Mouse (Mus musculus) limb, embryonic 11.5 days (tissue): ENCODE results near the gene Ntm. TPM values are rescaled to one million over a fixed set of nuclear protein-coding genes. Genes with fewer than 3 reads are reported as not detected.
A peak's percentile ranks its signal among the peaks of the same experiment; 100 is the strongest.

ENCODE experiments used
- ATAC-seq: fragments of 200-750 bp; cut with Nextera tagmentation; 2 replicates; pipeline ENCODE4 v1.8.0; 2017; ENCODE audit warnings: low read depth; ENCODE audit not compliant: insufficient number of reproducible peaks, low FRiP score, low TSS enrichment
- DNase-seq: peaks from one replicate; pipeline ENCODE4 v3.0.0-alpha.2; 2015; ENCODE audit warnings: low spot score
- H3K27ac ChIP-seq: fragments of 300-500 bp; sonication (generic); replicated peaks from 2 replicates; pipeline ENCODE4 v1.5.1; 2014; ENCODE audit warnings: low read depth, mild to moderate bottlenecking, low read length
- H3K27me3 ChIP-seq: fragments of 300-500 bp; sonication (generic); 2 replicates; pipeline ENCODE4 v1.6.1; 2014; ENCODE audit warnings: mild to moderate bottlenecking, low read length, mixed read lengths; ENCODE audit not compliant: control insufficient read depth, insufficient read depth
- H3K36me3 ChIP-seq: fragments of 300-500 bp; sonication (generic); 2 replicates; pipeline ENCODE4 v1.6.1; 2014; ENCODE audit warnings: mild to moderate bottlenecking, low read length, moderate library complexity, mixed read lengths; ENCODE audit not compliant: control insufficient read depth, insufficient read depth
- H3K4me1 ChIP-seq: fragments of 300-500 bp; sonication (generic); 2 replicates; pipeline ENCODE4 v1.6.1; 2014; ENCODE audit warnings: low read length, mixed read lengths; ENCODE audit not compliant: control insufficient read depth, insufficient read depth
- H3K4me2 ChIP-seq: fragments of 300-500 bp; sonication (generic); 2 replicates; pipeline ENCODE4 v1.6.1; 2014; ENCODE audit warnings: low read depth, mild to moderate bottlenecking, moderate library complexity; ENCODE audit not compliant: severe bottlenecking
- H3K4me3 ChIP-seq: fragments of 300-500 bp; sonication (generic); 2 replicates; pipeline ENCODE4 v1.5.1; 2014; ENCODE audit warnings: low read depth, low read length
- H3K9ac ChIP-seq: fragments of 300-500 bp; sonication (generic); 2 replicates; pipeline ENCODE4 v1.6.1; 2014; ENCODE audit warnings: mild to moderate bottlenecking, low read length
- H3K9me3 ChIP-seq: fragments of 300-500 bp; sonication (generic); 2 replicates; pipeline ENCODE4 v1.6.1; 2016; ENCODE audit warnings: low read length; ENCODE audit not compliant: control insufficient read depth
- WGBS: fragments of 180-500 bp; shearing (Covaris S2); extraction: QIAGEN DNeasy Blood & Tissue Kit; methylation state at CpG from one replicate; pipeline ENCODE4 v1.1.7; 2014; 5-methylcytosine and 5-hydroxymethylcytosine counted together
- polyA plus RNA-seq: library from polyadenylated mRNA; unstranded; fragments of >200 nt; fragmentation: Nextera tagmentation; extraction: Ambion mirVana; gene quantifications from 2 replicates; pipeline ENCODE4 v1.2.1, GENCODE M21; 2014

Gene Ntm
- polyA plus RNA-seq, 1 experiment from 2014 or later = 16.2 TPM

DNA sequence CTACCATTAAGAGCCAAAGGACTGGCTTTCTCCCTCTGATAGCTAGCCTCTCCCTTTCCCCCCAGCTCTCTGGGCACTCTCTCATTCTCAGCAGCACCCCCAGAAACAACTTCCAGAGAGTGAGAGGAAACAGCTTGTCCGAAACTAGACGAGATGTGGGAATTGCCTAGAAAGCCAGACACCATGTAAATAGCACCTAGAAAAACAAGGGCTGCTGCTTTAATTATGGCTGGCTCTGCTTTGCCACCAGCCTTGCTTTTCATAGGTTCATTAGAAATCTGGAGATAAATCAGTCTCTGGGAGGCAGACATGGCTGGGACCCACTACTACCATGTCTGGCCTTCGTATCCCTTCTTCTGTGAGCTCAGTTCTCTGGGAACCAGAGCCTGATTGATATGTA lies 96.1 kb downstream of the Ntm start:
- H3K27me3 ChIP-seq = no peaks in the 10 kb centered on the region
- no peaks in the 10 kb centered on the region for H3K36me3 ChIP-seq
- peaks cover 21% of the 10 kb centered on the region for H3K4me1 ChIP-seq
- H3K9ac ChIP-seq = no peak overlapping the region
- DNase-seq (no peak), ATAC-seq (no peak)
- no peak overlapping the region for H3K27ac ChIP-seq
- H3K9me3 ChIP-seq = no peaks in the 10 kb centered on the region
- H3K4me3 ChIP-seq = no peak overlapping the region
- WGBS = 21% methylated on average over 3 of the region's 3 CpGs
- H3K4me2 ChIP-seq = no peak overlapping the region

DNA sequence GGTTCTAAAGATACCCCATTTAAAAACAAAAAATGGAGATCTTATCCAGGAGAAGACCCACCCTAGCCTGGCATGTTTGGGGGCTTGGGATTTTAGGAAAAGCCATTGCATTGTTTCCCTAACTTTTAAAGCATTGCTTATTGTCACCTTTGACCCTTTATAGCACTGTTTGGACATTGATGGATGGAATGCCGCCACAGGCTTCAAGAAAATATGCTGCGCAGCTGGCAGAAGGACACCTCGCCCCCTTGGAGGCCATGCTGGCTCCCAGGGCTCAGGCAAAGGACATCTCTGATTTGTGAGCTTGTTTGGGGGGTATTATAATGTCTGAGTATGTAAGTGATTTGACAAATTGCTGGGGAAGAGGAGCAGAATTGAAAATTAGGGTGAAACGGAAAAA lies 96.8 kb downstream of the Ntm start:
- DNase-seq = no peak

DNA sequence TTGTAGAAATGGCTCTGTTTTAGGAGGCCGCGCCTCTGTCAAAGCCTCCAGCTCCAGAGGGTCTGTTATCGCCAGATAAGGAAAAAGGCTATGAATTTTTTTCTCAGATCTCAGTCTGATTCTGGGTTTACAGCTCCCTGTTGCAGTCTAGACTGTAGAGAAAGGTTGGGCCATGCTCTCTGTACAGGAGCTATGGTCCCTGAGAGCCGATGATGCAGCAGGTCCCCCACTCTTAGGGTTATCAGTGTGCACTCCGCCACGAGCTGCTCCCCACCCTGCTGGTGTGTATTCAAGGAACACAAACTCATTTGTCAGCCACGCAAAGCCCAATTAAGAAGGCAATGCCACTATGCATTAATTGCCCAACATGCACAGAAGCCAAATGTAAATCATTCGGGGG lies 97.4 kb downstream of the Ntm start:
- Histone ChIP-seq H3K27ac (no peak overlapping the region), H3K9me3 (no peaks in the 10 kb centered on the region), H3K4me1 (peaks cover 21% of the 10 kb centered on the region), H3K27me3 (no peaks in the 10 kb centered on the region), H3K9ac (no peak overlapping the region), H3K36me3 (no peaks in the 10 kb centered on the region), H3K4me3 (no peak overlapping the region), H3K4me2 (no peak overlapping the region)
- ATAC-seq = no peak
- DNase-seq = no peak
- 60% methylated on average over 8 of the region's 8 CpGs for WGBS

More for the DNA sequence above, 96.8 kb downstream of the Ntm start:
- Histone ChIP-seq H3K4me2 (no peak overlapping the region), H3K27ac (no peak overlapping the region), H3K4me1 (peaks cover 21% of the 10 kb centered on the region), H3K9ac (no peak overlapping the region), H3K36me3 (no peaks in the 10 kb centered on the region), H3K27me3 (no peaks in the 10 kb centered on the region), H3K9me3 (no peaks in the 10 kb centered on the region), H3K4me3 (no peak overlapping the region)
- 32% methylated on average over 4 of the region's 4 CpGs for WGBS
- no peak for ATAC-seq

DNA sequence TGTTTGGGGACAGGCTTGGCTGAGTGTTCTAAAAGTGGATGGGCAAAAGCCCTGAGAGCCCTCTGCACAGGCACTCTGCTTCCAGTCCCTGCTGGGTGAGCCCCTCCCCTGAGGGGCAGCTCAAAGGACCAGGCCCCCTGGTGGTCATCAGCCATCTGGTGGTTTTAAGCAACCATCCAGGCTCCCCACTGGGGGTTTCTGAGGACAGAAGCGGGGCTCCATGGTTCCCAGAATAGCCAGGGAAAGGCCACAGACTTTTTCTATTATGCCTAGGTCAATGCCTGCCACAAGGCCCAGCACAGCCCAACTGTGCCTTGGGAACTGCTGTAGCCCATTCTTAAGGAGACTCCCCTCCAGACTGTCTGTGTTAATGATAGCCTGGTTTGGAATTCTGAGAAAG lies 98.1 kb downstream of the Ntm start:
- DNase-seq (peak; percentile 46), ATAC-seq (no peak)
- Histone ChIP-seq H3K27ac (no peak overlapping the region), H3K4me3 (no peak overlapping the region), H3K4me1 (peaks cover 21% of the 10 kb centered on the region), H3K27me3 (no peaks in the 10 kb centered on the region), H3K9ac (no peak overlapping the region), H3K9me3 (no peaks in the 10 kb centered on the region), H3K36me3 (no peaks in the 10 kb centered on the region), H3K4me2 (no peak overlapping the region)
- WGBS = 0% methylated on average over 1 of the region's 1 CpGs

DNA sequence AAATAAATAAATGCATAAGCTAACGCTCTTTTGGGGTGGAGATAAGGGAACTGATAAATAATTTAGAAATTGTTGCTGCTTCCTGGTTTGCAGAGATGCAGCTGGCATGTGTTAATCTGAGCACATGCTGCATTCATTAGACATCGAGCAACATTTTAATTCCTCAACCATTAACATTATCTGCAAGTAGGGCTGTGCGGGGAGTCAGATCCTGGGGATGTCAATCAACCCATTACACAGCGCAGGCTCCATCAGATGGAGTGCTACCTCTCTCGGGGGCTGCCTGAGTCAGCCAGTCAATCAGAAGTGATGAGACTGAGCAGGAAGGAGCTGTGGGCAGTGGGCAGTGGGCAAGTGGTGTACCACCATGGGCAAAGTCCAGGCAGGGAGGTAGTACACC lies 100.5 kb downstream of the Ntm start:
- Histone ChIP-seq H3K36me3 (no peaks in the 10 kb centered on the region), H3K9me3 (no peaks in the 10 kb centered on the region), H3K4me3 (no peak overlapping the region), H3K4me1 (peaks cover 18% of the 10 kb centered on the region), H3K27ac (no peak overlapping the region), H3K4me2 (no peak overlapping the region), H3K9ac (no peak overlapping the region), H3K27me3 (no peaks in the 10 kb centered on the region)
- WGBS = 60% methylated on average over 5 of the region's 5 CpGs
- no peak for DNase-seq
- no peak for ATAC-seq

DNA sequence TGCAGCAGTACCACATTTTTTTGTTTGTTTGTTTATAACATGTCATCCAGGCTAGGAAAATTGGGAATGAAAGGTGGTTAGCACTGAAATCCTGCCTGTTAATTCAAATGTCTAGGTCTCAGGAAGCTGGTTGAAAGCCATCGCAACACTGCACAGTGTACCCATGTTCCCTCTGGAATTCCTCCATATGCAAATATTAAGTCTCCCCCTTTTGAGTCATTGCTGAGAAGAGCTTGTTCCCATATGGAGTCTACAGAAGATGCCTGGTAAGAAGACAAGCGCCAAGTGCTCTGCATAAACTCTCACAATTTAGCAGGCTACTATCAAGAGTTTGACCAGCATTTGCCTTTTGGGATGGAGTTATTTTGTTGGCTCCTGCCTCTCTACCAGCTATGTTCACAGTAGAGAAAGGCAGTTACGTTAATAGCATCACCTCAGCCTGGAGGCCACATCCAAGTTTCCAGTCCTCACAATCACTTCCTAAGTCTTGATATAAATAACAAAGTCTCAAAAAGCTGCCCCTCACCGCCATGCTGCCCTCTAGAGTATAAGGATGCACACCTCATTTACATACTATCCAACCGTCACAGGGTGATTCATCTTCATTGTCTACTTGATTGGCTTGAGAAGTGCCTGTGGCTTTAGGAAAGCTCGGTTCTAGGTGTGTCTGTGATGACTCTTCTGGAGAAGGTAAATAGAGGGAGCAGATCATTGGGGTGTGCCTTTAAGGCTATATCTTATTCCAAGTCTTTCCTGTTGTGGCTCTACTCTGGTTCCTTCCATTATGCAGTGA lies 103.5 kb downstream of the Ntm start:
- no peaks in the 10 kb centered on the region for H3K27me3 ChIP-seq
- H3K4me2 ChIP-seq = no peak overlapping the region
- DNase-seq = no peak
- H3K9me3 ChIP-seq = no peaks in the 10 kb centered on the region
- no peak overlapping the region for H3K27ac ChIP-seq
- H3K4me3 ChIP-seq = no peak overlapping the region
- WGBS = 82% methylated on average over 6 of the region's 6 CpGs
- no peak for ATAC-seq
- H3K9ac ChIP-seq = no peak overlapping the region
- H3K36me3 ChIP-seq = no peaks in the 10 kb centered on the region
- no peaks in the 10 kb centered on the region for H3K4me1 ChIP-seq

DNA sequence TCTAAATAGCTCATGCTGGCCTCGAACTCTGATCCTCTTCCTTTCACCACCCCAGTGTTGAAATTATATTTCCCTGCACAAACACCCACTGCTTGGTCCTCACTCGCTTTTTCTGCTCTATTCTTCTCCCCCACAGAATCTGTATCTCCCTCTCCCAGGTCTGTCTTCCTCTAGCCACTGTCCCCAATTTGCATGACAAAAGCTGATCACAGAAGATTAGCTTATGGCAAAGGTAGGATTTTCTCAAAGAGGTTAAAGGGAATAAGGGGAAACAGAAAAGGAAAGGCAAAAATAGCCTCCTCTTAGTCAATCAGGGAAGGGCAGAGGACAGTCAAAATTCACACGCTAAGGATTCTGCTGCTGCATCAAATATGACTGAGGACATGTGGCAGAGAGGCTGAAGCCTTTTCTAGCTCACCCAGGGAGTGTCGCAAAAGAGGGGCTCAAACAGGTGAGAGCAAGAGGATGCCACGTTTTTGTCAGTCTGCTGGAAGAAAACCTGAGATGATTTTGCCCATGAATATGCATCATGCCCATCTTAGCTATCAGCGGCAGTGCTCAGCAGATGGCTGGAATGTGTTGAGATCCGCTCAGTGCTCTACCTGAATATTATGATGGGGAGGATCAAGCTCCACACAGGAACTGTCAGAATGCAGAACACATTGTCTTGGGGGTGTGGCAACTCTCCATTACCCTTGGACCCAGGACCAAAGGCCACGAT lies 114.0 kb downstream of the Ntm start:
- WGBS = 44% methylated on average over 8 of the region's 8 CpGs
- no peaks in the 10 kb centered on the region for H3K4me1 ChIP-seq
- H3K9me3 ChIP-seq = no peaks in the 10 kb centered on the region
- no peak for DNase-seq
- no peaks in the 10 kb centered on the region for H3K27me3 ChIP-seq
- H3K36me3 ChIP-seq = no peaks in the 10 kb centered on the region
- no peak overlapping the region for H3K27ac ChIP-seq
- H3K4me2 ChIP-seq = no peak overlapping the region
- H3K4me3 ChIP-seq = no peak overlapping the region
- H3K9ac ChIP-seq = no peak overlapping the region
- ATAC-seq = no peak

DNA sequence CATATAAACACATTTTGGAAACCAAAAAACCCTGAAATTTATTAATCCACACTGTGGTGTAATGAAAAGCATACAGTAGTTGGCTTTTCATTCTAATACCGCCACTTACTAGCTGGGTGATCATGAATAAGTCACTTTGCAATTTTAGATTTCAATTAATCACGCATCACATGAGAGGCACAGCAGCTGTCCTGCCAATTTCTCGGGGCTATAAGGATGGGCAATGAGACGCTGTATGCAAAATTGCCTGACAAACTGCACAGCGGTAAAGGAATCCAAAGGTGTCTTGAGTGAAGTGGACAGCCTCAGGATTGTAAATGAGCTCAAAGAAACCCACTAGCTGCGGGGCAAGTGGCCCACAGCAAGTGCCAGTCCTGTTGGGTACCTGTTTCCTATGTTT lies 125.6 kb downstream of the Ntm start:
- no peak overlapping the region for H3K4me3 ChIP-seq
- H3K9ac ChIP-seq = no peak overlapping the region
- no peaks in the 10 kb centered on the region for H3K27me3 ChIP-seq
- DNase-seq (no peak), ATAC-seq (no peak)
- WGBS = 87% methylated on average over 6 of the region's 6 CpGs
- H3K36me3 ChIP-seq = no peaks in the 10 kb centered on the region
- no peak overlapping the region for H3K4me2 ChIP-seq
- H3K27ac ChIP-seq = no peak overlapping the region
- H3K9me3 ChIP-seq = no peaks in the 10 kb centered on the region
- H3K4me1 ChIP-seq = peaks cover 17% of the 10 kb centered on the region
